Mouse (Mus musculus) intestine, embryonic 15.5 days (tissue): Measurements from ENCODE around the gene Olfr553. TPM values are rescaled to one million over a fixed set of nuclear protein-coding genes. Genes with fewer than 3 reads are reported as not detected.
A peak's percentile ranks its signal among the peaks of the same experiment; 100 is the strongest.

Experiments used
- ATAC-seq: fragments of 200-750 bp; cut with Nextera tagmentation; 2 replicates; pipeline ENCODE4 v1.8.0; 2017; ENCODE audit warnings: moderate TSS enrichment, moderate library complexity
- H3K27ac ChIP-seq: fragments of 300-500 bp; sonication (generic); 2 replicates; pipeline ENCODE4 v1.5.1; 2015; ENCODE audit warnings: mild to moderate bottlenecking, inconsistent platforms
- H3K27me3 ChIP-seq: fragments of 300-500 bp; sonication (generic); replicated peaks from 2 replicates; pipeline ENCODE4 v1.6.1; 2015; ENCODE audit warnings: inconsistent platforms
- H3K36me3 ChIP-seq: fragments of 300-500 bp; sonication (generic); 2 replicates; pipeline ENCODE4 v1.6.1; 2015; ENCODE audit warnings: inconsistent platforms
- H3K4me1 ChIP-seq: fragments of 300-500 bp; sonication (generic); replicated peaks from 2 replicates; pipeline ENCODE4 v1.6.1; 2015; ENCODE audit warnings: inconsistent platforms
- H3K4me2 ChIP-seq: fragments of 300-500 bp; sonication (generic); replicated peaks from 2 replicates; pipeline ENCODE4 v1.6.1; 2015; ENCODE audit warnings: mild to moderate bottlenecking, inconsistent platforms
- H3K4me3 ChIP-seq: fragments of 300-500 bp; sonication (generic); replicated peaks from 2 replicates; pipeline ENCODE4 v1.5.1; 2015; ENCODE audit warnings: inconsistent platforms
- H3K9ac ChIP-seq: fragments of 300-500 bp; sonication (generic); 2 replicates; pipeline ENCODE4 v1.6.1; 2015; ENCODE audit warnings: inconsistent platforms
- H3K9me3 ChIP-seq: fragments of 300-500 bp; sonication (generic); 2 replicates; pipeline ENCODE4 v1.6.1; 2016; ENCODE audit warnings: inconsistent platforms
- WGBS: fragments of 180-500 bp; shearing (Covaris S2); methylation state at CpG from one replicate; pipeline ENCODE4 v1.1.7; 2015; 5-methylcytosine and 5-hydroxymethylcytosine counted together
- polyA plus RNA-seq: library from polyadenylated mRNA; unstranded; fragments of >200 nt; fragmentation: Nextera tagmentation; extraction: Ambion mirVana; gene quantifications from 2 replicates; pipeline ENCODE4 v1.2.1, GENCODE M21; 2015

Gene Olfr553
- polyA plus RNA-seq, 1 experiment from 2014 or later: not detected

GRCm38 (mm10) chr7:102571142-102571541, 46.9 kb downstream of the Olfr553 start, which contains the start of gene Olfr550:
TSS of gene Olfr550 (plus strand) at chr7:102571442.
- no peaks in the 10 kb centered on the region for H3K9me3 ChIP-seq
- H3K27me3 ChIP-seq: no peaks in the 10 kb centered on the region
- no peak within 1 kb of the TSS for H3K4me3 ChIP-seq
- no peaks in the 10 kb centered on the region for H3K4me1 ChIP-seq
- 89% methylated on average over 8 of the region's 8 CpGs for WGBS
- no peak within 1 kb of the TSS for H3K27ac ChIP-seq
- ATAC-seq: no peak
- H3K9ac ChIP-seq: no peak within 1 kb of the TSS
- no peaks in the 10 kb centered on the region for H3K36me3 ChIP-seq
- H3K4me2 ChIP-seq: no peak within 1 kb of the TSS

- no peak overlapping the region for H3K27ac ChIP-seq
- H3K4me3 ChIP-seq: no peak overlapping the region
- H3K9me3 ChIP-seq: no peaks in the 10 kb centered on the region
- H3K9ac ChIP-seq: no peak overlapping the region
- H3K27me3 ChIP-seq: no peaks in the 10 kb centered on the region
- H3K4me1 ChIP-seq: no peaks in the 10 kb centered on the region
- H3K4me2 ChIP-seq: no peak overlapping the region
- no peaks in the 10 kb centered on the region for H3K36me3 ChIP-seq
- WGBS: 81% methylated on average over 4 of the region's 4 CpGs
- no peak for ATAC-seq
Measured at GRCm38 (mm10) chr7:102566219-102566618, 51.8 kb downstream of the Olfr553 start.

- H3K27ac ChIP-seq: no peak within 1 kb of the TSS
Measured at GRCm38 (mm10) chr7:102564999-102565997, 52.7 kb downstream of the Olfr553 start, which contains the start of gene Trim21. TSS of gene Trim21 (minus strand) at chr7:102565486.

More at GRCm38 (mm10) chr7:102564999-102565997, 52.7 kb downstream of the Olfr553 start, which contains the start of gene Trim21:
- H3K9ac ChIP-seq: peak within 1 kb of the TSS; percentile 57
- ATAC-seq: peak; percentile 100
- H3K4me1 ChIP-seq: no peaks in the 10 kb centered on the region
- H3K4me3 ChIP-seq: peak within 1 kb of the TSS; percentile 60
- WGBS: 14% methylated on average over 10 of the region's 10 CpGs
- H3K36me3 ChIP-seq: peaks cover 3% of the 10 kb centered on the region; the same call in 1 of the 2 replicates
- peak within 1 kb of the TSS; percentile 69 for H3K4me2 ChIP-seq
- no peaks in the 10 kb centered on the region for H3K9me3 ChIP-seq
- H3K27me3 ChIP-seq: no peaks in the 10 kb centered on the region

Other genes with a start within 250 kb of the Olfr553 start
- gene Rrm1, start 176.5 kb downstream of the Olfr553 start, polyA plus RNA-seq: 127 and 138 TPM in 2 replicates
- 0.13 and 0.19 TPM in 2 replicates for gene Olfr543, start 136.5 kb downstream of the Olfr553 start, polyA plus RNA-seq
- 0.06 TPM in 1 of 2 replicates, not detected in the other for gene Olfr544, start 129.9 kb downstream of the Olfr553 start, polyA plus RNA-seq
- gene Olfr545, start 118.6 kb downstream of the Olfr553 start, polyA plus RNA-seq: 0.05 TPM in 1 of 2 replicates, not detected in the other
- not detected in 2 replicates for gene Olfr547, start 83.5 kb downstream of the Olfr553 start, polyA plus RNA-seq
- gene Olfr548-ps1, start 77.3 kb downstream of the Olfr553 start, polyA plus RNA-seq: not detected in 2 replicates
- not detected in 2 replicates for gene Olfr549, start 68.3 kb downstream of the Olfr553 start, polyA plus RNA-seq
- 0.56 and 1.2 TPM in 2 replicates for gene Trim21, start 52.7 kb downstream of the Olfr553 start, polyA plus RNA-seq
- gene Olfr550, start 46.8 kb downstream of the Olfr553 start, polyA plus RNA-seq: not detected in 2 replicates
- not detected in 2 replicates for gene Olfr551, start 26.3 kb downstream of the Olfr553 start, polyA plus RNA-seq
- gene Olfr552, start 20.4 kb downstream of the Olfr553 start, polyA plus RNA-seq: not detected in 2 replicates
- gene Olfr554, start 20.2 kb upstream of the Olfr553 start, polyA plus RNA-seq: not detected in 2 replicates
- gene Olfr555, start 40.6 kb upstream of the Olfr553 start, polyA plus RNA-seq: not detected in 2 replicates
- gene Olfr556, start 46.7 kb upstream of the Olfr553 start, polyA plus RNA-seq: not detected in 2 replicates
- 11.0 and 11.6 TPM in 2 replicates for gene Trim68, start 69.1 kb upstream of the Olfr553 start, polyA plus RNA-seq
- gene Olfr557, start 77.7 kb upstream of the Olfr553 start, polyA plus RNA-seq: not detected in 2 replicates
- 0.20 and 0.28 TPM in 2 replicates for gene Olfr558, start 84.0 kb upstream of the Olfr553 start, polyA plus RNA-seq
- not detected in 2 replicates for gene Olfr33, start 100.9 kb upstream of the Olfr553 start, polyA plus RNA-seq
- not detected in 2 replicates for gene Olfr559, start 109.3 kb upstream of the Olfr553 start, polyA plus RNA-seq
- not detected in 2 replicates for gene Olfr560, start 141.1 kb upstream of the Olfr553 start, polyA plus RNA-seq
- 0.40 and 0.55 TPM in 2 replicates for gene Olfr78, start 141.3 kb upstream of the Olfr553 start, polyA plus RNA-seq
- not detected in 2 replicates for gene Olfr561, start 153.0 kb upstream of the Olfr553 start, polyA plus RNA-seq
- gene Olfr564, start 185.3 kb upstream of the Olfr553 start, polyA plus RNA-seq: not detected in 2 replicates
- not detected in 2 replicates for gene Olfr566, start 240.5 kb upstream of the Olfr553 start, polyA plus RNA-seq